Mouse (Mus musculus): Measurements from ENCODE around the gene Apoc3.

The Apoc3 gene

DNA sequence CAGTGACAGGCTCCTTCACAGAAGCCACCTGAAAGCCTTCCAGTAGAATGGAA, at the start of gene Apoc3:
Gene Apoc3, minus strand, starts transcription at position 41 of the 53 bp plus-strand sequence.
- DNase-seq = no peak

GRCm38 (mm10) chr9:46282631-46283436, 47.4 kb upstream of the Apoc3 start, which contains the start of gene Bud13:
Gene Bud13 (plus strand): TSS chr9:46283008.
- DNase-seq = peak; percentile 94

DNA sequence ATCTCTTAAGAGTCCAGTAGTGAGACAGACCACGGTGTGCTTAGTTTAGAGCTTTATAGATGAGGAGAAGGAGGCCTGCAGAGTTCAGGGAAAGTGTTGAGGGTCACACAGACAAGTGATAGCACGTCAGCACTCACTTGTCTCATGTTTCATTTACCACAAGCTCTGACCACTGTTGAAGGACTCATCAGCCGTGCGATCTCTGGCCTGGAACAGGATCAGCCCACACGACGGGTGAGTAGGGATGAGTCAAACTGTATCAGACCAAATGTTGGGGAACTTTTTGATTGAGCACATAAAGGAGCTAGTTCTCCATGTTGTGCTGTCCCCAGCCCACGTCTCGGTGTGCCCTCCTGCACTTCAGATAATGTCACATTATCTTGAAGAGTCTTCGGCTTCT, 39.1 kb upstream of the Apoc3 start:
- DNase-seq = no peak

- DNase-seq = peak; percentile 95
These were observed 37.4 kb upstream of the Apoc3 start, which contains the start of gene Zpr1 for GRCm38 (mm10) chr9:46272677-46273454. Gene Zpr1 (plus strand): TSS chr9:46273064.

GRCm38 (mm10) chr9:46272070-46272469, 36.6 kb upstream of the Apoc3 start:
- no peak for DNase-seq

- DNase-seq = no peak
These were observed 35.3 kb upstream of the Apoc3 start for GRCm38 (mm10) chr9:46270782-46271181.

GRCm38 (mm10) chr9:46269125-46269524, 33.7 kb upstream of the Apoc3 start:
- no peak for DNase-seq

GRCm38 (mm10) chr9:46268343-46268873, 33.0 kb upstream of the Apoc3 start, which contains the start of gene Apoa5:
Gene Apoa5 (plus strand): TSS chr9:46268633.
- DNase-seq = no peak

- no peak for DNase-seq
These were observed 25.7 kb upstream of the Apoc3 start for GRCm38 (mm10) chr9:46261131-46261530.

DNA sequence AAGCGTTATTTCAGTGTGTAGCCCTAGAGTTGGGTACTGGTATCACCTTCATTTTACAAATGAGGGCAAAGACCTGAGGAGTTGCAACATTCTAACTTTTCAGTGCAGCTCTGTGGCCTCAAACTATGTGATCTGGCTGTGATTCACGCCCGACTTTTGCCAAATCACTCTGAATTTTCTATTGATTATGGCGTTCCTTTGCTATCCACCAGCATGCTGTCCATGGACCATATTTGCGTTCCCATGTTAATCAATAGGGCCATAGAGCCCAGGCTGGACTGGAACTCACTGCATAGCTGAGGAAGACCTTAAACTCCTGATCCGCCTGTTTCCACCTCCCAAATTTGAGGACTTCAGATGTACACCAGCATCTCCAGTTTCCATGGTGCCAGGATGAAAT, 23.7 kb upstream of the Apoc3 start:
- no peak for DNase-seq

GRCm38 (mm10) chr9:46257546-46257945, 22.1 kb upstream of the Apoc3 start:
- no peak for DNase-seq

DNA sequence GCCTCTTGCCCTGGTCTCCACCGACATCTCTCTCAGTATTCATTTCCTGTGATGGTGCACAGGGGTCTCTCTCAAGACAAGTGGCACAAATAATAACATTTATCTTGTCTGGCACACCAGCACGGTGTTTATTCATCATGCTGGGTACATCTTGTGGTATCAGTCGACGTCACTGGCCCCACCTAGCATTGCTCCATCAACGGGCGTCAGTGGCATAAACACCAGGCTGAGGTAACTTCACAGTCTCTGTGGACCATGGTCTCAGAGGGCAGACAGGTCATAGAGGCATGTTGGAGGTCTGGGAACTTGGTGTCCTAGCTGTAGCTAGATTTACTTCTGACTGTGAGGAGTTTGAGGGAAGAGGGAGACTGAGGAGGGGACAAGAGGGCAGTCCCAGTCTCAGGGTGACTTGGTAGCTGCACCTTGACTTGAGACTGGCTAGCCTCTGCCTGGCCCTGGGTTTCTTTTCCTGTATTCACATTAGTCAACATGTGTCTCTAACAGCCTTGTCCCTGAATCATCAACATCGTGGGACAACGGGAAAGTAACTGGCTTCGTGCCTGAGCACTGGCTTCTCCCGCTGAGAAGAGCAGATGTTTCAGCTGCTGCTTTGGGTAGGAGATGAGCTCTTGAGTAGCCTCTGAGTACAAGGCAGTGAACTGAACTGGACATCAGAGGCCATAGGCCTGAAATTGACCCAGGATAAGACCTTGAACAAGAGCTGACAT, 21.4 kb upstream of the Apoc3 start:
- DNase-seq = no peak

DNA sequence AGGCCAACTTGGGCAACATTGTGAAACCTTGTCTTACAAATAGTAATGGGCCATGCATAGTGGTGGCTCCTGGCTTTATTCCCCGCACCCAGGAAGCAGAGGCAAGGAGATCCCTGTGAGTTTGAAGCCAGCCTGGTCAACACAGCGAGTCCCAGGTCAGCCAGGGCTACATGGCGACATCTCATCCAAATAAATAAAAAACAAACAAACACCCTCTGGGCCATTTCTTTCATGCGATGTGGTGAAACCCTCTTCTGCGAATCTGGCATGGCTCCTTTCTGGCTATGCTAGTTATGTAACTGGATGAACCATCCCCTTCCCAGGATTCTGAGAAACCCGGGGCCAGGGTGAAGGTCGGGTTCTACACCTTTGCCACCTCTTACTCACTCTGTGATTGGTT, 20.7 kb upstream of the Apoc3 start:
- no peak for DNase-seq

DNA sequence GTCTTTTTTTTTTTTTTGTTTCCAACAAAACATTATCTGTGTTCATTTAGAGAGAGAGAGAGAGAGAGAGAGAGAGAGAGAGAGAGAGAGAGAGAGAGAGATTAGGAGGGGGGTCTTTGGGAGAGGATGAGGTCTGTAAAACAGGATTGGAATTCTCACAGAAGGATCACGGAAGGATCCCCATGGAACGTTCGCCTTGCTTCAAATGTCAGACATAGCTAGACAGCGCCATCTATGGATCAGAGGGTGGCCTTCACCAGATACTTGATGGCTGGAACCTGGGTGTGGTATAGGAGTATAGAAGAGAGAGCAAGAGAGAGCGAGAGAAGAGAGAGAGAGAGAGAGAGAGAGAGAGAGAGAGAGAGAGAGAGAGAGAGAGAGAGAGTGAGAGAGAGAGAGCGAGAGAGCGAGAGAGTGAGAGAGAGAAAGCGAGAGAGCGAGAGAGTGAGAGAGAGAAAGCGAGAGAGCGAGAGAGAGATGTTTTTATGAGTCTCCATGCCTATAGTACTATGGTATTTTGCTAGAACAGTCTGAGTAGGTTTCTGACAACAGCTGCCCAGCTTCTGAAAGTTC, 11.4 kb upstream of the Apoc3 start:
- DNase-seq = peak; percentile 92

- DNase-seq = no peak
These were observed 8.1 kb upstream of the Apoc3 start for GRCm38 (mm10) chr9:46243584-46243983.

GRCm38 (mm10) chr9:46243122-46243521, 7.7 kb upstream of the Apoc3 start:
- DNase-seq = no peak

DNA sequence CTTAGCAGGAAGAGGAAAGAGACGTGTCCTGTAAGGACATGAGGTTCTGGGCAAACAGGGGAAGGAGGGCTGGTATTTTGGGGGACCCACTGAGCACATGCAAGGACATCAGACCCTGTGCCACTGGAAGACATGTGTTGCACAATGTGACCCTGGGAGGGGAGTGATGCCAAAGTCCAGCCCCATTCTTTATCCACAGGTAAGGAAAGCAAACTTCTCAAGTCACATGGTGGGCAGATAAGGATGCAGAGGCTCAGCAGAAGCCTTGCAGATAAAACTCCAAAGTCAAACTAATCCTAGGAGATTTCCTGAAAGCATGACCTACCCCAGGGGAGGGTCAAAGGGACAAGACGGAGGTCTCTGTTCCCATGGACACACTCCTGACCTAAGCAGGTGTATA, 6.4 kb upstream of the Apoc3 start:
- DNase-seq = no peak

DNA sequence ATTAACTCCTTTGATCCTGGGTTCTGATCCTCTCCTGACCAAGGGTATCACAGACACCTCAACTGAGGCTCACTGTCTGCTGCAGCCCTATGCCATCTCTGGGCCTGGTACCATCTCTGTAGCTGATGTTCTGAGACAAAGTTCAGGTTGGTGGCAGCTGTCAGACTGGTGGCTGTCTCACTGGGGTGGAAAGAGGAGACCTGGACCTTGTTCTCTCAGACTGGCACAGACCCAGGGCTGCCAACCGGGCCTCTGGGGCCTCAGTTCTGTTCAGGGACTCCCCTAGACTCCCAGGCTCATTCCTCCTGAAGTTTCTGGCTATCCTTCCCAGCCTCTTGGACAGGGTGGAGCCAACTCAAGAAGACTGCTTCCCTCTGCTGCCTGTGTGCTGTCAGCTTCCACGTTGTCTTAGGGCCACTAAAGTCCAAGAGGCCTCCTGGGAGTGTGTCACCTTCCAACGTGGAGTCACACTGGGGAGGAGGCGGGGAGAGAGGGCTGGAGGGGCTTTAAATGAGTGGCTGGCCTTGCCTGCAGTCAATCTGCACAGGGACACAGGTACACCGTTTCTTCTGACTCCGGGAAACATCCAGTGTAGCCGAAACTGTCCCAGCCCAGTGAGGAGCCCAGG, 5.2 kb upstream of the Apoc3 start, which contains the start of gene Apoa4:
Gene Apoa4, plus strand, starts transcription at position 171 of the 628 bp plus-strand sequence.
- no peak for DNase-seq

DNA sequence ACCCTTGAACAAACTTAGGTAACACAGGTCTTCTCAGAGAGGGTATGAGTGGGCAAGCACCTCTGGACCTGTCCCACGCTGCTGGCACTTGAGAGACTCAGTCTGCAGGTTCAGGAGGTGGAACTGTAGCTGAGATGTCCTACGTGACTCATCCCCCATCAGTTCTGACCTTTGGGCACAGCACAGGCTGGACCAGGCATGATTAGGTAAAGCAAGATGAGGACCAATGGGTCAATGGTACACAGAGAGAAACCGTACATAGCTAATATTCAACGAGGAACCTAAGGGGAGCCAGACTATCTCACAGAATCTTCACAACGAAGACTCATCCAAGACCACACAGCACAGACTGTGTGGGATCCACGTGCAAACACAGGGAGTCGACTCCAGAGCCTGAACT, 3.4 kb upstream of the Apoc3 start:
- DNase-seq = no peak

- DNase-seq = no peak
These were observed 213 bp upstream of the Apoc3 start for GRCm38 (mm10) chr9:46235649-46236048.

GRCm38 (mm10) chr9:46235196-46235595, 240 bp downstream of the Apoc3 start:
- DNase-seq = no peak

- DNase-seq = peak; percentile 31
These were observed 4.9 kb downstream of the Apoc3 start for GRCm38 (mm10) chr9:46230450-46230975.
